Mouse (Mus musculus): ENCODE data around the gene Stat5a. TPM values are rescaled to one million over a fixed set of nuclear protein-coding genes. Genes with fewer than 3 reads are reported as not detected.

Gene Stat5a
- polyA plus RNA-seq, 1 experiment from 2014 or later, result 1.6 TPM

DNA sequence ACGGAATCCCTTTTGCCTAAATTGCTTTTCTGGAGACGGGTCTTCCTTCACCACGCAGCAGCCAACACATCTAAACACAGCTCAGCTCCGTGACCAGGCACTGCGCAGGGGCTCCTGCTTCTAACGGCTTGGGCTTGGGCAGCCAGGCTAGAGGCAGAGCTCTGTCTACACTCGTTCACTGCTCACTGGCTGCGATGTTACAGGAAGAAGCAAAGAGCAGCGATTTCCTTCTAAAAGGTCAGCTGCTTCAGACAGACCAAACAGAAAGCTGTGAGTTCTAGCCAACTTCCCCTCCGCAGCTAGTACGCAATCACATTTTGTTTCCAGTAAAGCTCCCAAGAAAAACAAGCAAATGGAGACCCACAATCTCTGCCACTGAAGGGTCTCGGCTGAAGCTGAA lies 36.8 kb upstream of the Stat5a start:
- ATAC-seq (ENCODE audit: low read depth), result no peak
- H3K27me3 ChIP-seq, result no peaks in the 10 kb centered on the region
- no peaks in the 10 kb centered on the region for H3K36me3 ChIP-seq
- H3K9me3 ChIP-seq, result no peaks in the 10 kb centered on the region
- no peak overlapping the region for H3K27ac ChIP-seq (replicated peaks)
- H3K4me2 ChIP-seq, result no peak overlapping the region
- H3K4me3 ChIP-seq, result no peak overlapping the region
- no peak overlapping the region for H3K9ac ChIP-seq
- WGBS, result 72% methylated on average over 12 of the region's 12 CpGs
- H3K4me1 ChIP-seq (replicated peaks), result peaks cover 16% of the 10 kb centered on the region

- ATAC-seq (ENCODE audit: low read depth), result no peak
- H3K4me3 ChIP-seq, result no peak overlapping the region
- H3K36me3 ChIP-seq, result no peaks in the 10 kb centered on the region
- no peak overlapping the region for H3K27ac ChIP-seq (replicated peaks)
- peaks cover 18% of the 10 kb centered on the region for H3K4me1 ChIP-seq (replicated peaks)
- WGBS, result 73% methylated on average over 8 of the region's 8 CpGs
- H3K4me2 ChIP-seq, result no peak overlapping the region
- no peak overlapping the region for H3K9ac ChIP-seq
- no peaks in the 10 kb centered on the region for H3K9me3 ChIP-seq
- H3K27me3 ChIP-seq, result no peaks in the 10 kb centered on the region
Observed at GRCm38 (mm10) chr11:100823543-100824313, 35.4 kb upstream of the Stat5a start.

DNA sequence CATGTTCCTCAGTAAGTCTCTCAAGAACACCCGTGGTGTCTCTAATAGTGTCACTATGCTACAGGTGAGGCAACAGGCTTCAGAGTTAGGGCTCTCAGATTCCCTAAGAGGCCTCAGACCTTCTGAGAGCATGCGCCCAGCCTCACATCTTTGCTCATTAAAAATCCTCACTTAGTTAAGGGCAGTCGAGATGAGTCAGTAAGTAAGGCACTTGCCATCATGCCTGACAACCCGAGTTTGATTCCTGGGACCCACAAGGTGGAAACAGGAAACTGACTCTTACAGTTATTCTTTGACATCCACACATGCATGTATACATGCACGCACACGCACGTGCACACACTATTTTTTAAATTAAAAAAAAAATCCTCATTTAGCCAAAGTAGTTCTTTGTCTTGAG lies 34.7 kb upstream of the Stat5a start:
- no peak for ATAC-seq (ENCODE audit: low read depth)
- Histone ChIP-seq H3K4me3 (no peak overlapping the region), H3K4me1 (replicated peaks) (peaks cover 23% of the 10 kb centered on the region), H3K27ac (replicated peaks) (no peak overlapping the region), H3K9me3 (no peaks in the 10 kb centered on the region), H3K27me3 (no peaks in the 10 kb centered on the region), H3K9ac (no peak overlapping the region), H3K36me3 (no peaks in the 10 kb centered on the region), H3K4me2 (no peak overlapping the region)
- 87% methylated on average over 7 of the region's 7 CpGs for WGBS

- H3K9me3 ChIP-seq, result no peaks in the 10 kb centered on the region
- no peaks in the 10 kb centered on the region for H3K36me3 ChIP-seq
- H3K4me1 ChIP-seq (replicated peaks), result peaks cover 23% of the 10 kb centered on the region
- no peaks in the 10 kb centered on the region for H3K27me3 ChIP-seq
- ATAC-seq (ENCODE audit: low read depth), result no peak
- H3K9ac ChIP-seq, result no peak overlapping the region
- H3K4me3 ChIP-seq, result no peak overlapping the region
- 86% methylated on average over 9 of the region's 9 CpGs for WGBS
- H3K27ac ChIP-seq (replicated peaks), result no peak overlapping the region
- no peak overlapping the region for H3K4me2 ChIP-seq
Observed at GRCm38 (mm10) chr11:100825451-100825850, 33.7 kb upstream of the Stat5a start.

DNA sequence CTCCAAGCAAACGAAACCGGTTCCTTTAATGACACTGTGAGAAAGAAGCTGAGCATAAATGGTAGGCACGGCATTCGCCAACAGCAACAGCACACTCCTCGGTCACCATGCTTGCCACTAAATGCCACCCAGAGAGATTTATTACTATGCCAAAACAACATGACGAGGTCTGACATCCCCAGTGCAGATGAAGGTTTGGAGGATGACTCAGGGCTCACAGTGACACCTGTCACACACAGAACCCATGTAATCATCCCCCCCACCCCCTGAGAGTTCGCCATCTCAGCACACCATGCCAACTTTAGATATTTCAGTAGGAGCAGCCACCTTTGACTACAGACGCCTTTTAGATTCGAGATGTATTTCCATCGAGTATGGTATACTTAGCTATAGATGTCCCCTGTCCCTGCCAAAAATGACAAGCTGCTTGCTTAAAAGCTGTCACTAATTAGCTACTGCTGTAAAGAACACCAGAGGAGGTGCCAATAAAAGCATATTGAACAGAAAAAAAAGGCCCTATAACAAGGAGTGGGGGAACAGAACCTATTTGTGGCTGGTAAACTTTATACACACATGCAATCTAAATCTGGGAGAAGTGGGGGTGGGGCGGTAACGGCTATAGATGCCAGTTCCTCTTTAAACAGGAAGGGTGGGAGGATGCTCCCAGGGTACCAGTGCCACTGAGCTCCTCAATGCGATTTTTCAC lies 32.8 kb upstream of the Stat5a start:
- ATAC-seq (ENCODE audit: low read depth), result no peak

DNA sequence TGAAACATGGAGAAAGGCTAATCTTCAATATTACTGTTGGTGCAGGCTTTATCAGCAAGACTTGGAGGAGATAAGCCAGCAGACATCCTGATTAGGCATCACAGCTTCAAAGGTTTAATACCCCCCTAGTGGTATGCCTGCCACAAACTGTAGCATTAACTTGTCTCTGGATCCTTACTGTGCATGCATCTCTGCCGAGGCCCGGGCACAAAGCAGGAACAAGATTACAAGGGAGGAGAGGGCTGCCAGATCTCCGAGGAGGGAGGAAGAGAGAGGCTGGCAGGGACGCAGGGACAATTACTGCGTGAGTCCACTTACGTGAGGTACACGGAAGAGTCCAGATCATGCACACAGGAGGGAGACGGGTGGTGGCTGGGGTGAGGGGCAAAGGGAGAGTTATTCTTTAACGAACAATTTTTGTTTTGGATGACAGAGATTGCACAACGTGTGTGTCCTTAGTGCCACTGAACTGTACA lies 30.4 kb upstream of the Stat5a start:
- ATAC-seq (ENCODE audit: low read depth), result no peak
- H3K4me1 ChIP-seq (replicated peaks), result peaks cover 23% of the 10 kb centered on the region
- no peak overlapping the region for H3K4me3 ChIP-seq
- no peak overlapping the region for H3K27ac ChIP-seq (replicated peaks)
- WGBS, result 74% methylated on average over 10 of the region's 10 CpGs
- H3K9me3 ChIP-seq, result no peaks in the 10 kb centered on the region
- no peaks in the 10 kb centered on the region for H3K27me3 ChIP-seq
- H3K9ac ChIP-seq, result no peak overlapping the region
- H3K36me3 ChIP-seq, result no peaks in the 10 kb centered on the region
- no peak overlapping the region for H3K4me2 ChIP-seq

More for the DNA sequence above, 32.8 kb upstream of the Stat5a start:
- H3K4me2 ChIP-seq, result no peak overlapping the region
- no peak overlapping the region for H3K27ac ChIP-seq (replicated peaks)
- 75% methylated on average over 13 of the region's 13 CpGs for WGBS
- no peaks in the 10 kb centered on the region for H3K9me3 ChIP-seq
- H3K9ac ChIP-seq, result no peak overlapping the region
- H3K4me1 ChIP-seq (replicated peaks), result peaks cover 23% of the 10 kb centered on the region
- no peaks in the 10 kb centered on the region for H3K27me3 ChIP-seq
- H3K4me3 ChIP-seq, result no peak overlapping the region
- no peaks in the 10 kb centered on the region for H3K36me3 ChIP-seq

- no peak overlapping the region for H3K27ac ChIP-seq (replicated peaks)
- no peaks in the 10 kb centered on the region for H3K36me3 ChIP-seq
- H3K4me1 ChIP-seq (replicated peaks), result peaks cover 23% of the 10 kb centered on the region
- ATAC-seq (ENCODE audit: low read depth), result no peak
- 87% methylated on average over 12 of the region's 12 CpGs for WGBS
- no peak overlapping the region for H3K9ac ChIP-seq
- H3K4me2 ChIP-seq, result no peak overlapping the region
- H3K4me3 ChIP-seq, result no peak overlapping the region
- no peaks in the 10 kb centered on the region for H3K9me3 ChIP-seq
- H3K27me3 ChIP-seq, result no peaks in the 10 kb centered on the region
Observed at GRCm38 (mm10) chr11:100829691-100830090, 29.5 kb upstream of the Stat5a start.

GRCm38 (mm10) chr11:100831396-100831795 lies 27.8 kb upstream of the Stat5a start:
- Histone ChIP-seq H3K27ac (replicated peaks) (no peak overlapping the region), H3K9me3 (no peaks in the 10 kb centered on the region), H3K4me1 (replicated peaks) (peaks cover 17% of the 10 kb centered on the region), H3K9ac (no peak overlapping the region), H3K27me3 (no peaks in the 10 kb centered on the region), H3K4me3 (no peak overlapping the region), H3K36me3 (no peaks in the 10 kb centered on the region), H3K4me2 (no peak overlapping the region)
- WGBS, result 85% methylated on average over 10 of the region's 10 CpGs
- no peak for ATAC-seq (ENCODE audit: low read depth)

DNA sequence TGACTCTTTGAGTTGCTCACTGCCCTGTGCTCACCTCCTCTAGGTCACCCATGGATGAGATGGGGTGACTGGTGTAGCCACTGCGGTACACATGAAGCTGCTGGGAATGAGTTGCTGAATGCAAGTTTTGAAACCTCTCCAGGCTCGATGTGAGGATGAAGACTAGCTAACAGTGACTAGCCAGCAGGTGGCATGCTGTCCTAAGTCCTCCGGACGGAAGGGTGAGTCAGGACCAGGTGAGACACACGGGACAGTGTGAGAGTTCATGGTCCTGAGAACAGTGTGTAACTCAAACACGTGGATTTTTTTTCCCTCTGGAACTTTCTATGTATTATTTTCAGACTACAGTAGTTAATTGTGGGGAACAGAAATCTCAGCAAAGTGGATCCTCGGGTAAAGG lies 25.7 kb upstream of the Stat5a start:
- Histone ChIP-seq H3K27ac (replicated peaks) (no peak overlapping the region), H3K27me3 (no peaks in the 10 kb centered on the region), H3K9ac (no peak overlapping the region), H3K4me2 (no peak overlapping the region), H3K9me3 (no peaks in the 10 kb centered on the region), H3K4me3 (no peak overlapping the region), H3K4me1 (replicated peaks) (peaks cover 7% of the 10 kb centered on the region), H3K36me3 (no peaks in the 10 kb centered on the region)
- ATAC-seq (ENCODE audit: low read depth), result no peak
- WGBS, result 73% methylated on average over 7 of the region's 7 CpGs

GRCm38 (mm10) chr11:100836923-100837702 lies 22.0 kb upstream of the Stat5a start:
- H3K9ac ChIP-seq, result no peak overlapping the region
- H3K36me3 ChIP-seq, result no peaks in the 10 kb centered on the region
- H3K9me3 ChIP-seq, result no peaks in the 10 kb centered on the region
- ATAC-seq (ENCODE audit: low read depth), result no peak
- no peak overlapping the region for H3K27ac ChIP-seq (replicated peaks)
- no peak overlapping the region for H3K4me2 ChIP-seq
- no peaks in the 10 kb centered on the region for H3K27me3 ChIP-seq
- 84% methylated on average over 9 of the region's 9 CpGs for WGBS
- no peak overlapping the region for H3K4me3 ChIP-seq
- H3K4me1 ChIP-seq (replicated peaks), result 0 out of 2 replicates have a peak, but pooled peaks cover 2% of the 10 kb centered on the region

GRCm38 (mm10) chr11:100838894-100839293 lies 20.3 kb upstream of the Stat5a start:
- H3K4me2 ChIP-seq, result no peak overlapping the region
- H3K9ac ChIP-seq, result no peak overlapping the region
- H3K4me3 ChIP-seq, result no peak overlapping the region
- no peak overlapping the region for H3K27ac ChIP-seq (replicated peaks)
- no peaks in the 10 kb centered on the region for H3K9me3 ChIP-seq
- no peaks in the 10 kb centered on the region for H3K27me3 ChIP-seq
- ATAC-seq (ENCODE audit: low read depth), result no peak
- 0 out of 2 replicates have a peak, but pooled peaks cover 2% of the 10 kb centered on the region for H3K4me1 ChIP-seq (replicated peaks)
- 97% methylated on average over 9 of the region's 9 CpGs for WGBS
- no peaks in the 10 kb centered on the region for H3K36me3 ChIP-seq

DNA sequence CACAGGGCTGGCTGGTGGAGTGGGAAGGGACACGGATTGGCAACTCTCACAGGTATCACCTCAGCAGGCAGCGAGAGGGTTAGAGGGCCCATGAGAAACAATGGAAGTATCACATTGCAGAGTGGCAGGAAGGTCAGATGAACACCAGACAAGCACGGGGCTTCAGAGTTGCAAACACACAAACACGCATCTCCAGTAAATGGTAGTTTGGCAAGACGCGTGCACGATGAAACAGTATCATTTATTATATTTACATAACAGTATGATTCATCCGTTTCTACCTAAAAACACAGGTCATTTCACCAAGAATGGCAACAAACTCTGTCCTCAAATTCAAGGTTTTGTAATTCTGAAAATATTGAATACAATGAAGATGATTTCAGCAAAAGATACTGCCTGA lies 19.6 kb upstream of the Stat5a start:
- Histone ChIP-seq H3K4me2 (no peak overlapping the region), H3K9ac (no peak overlapping the region), H3K9me3 (no peaks in the 10 kb centered on the region), H3K27ac (replicated peaks) (no peak overlapping the region), H3K36me3 (no peaks in the 10 kb centered on the region), H3K4me3 (no peak overlapping the region), H3K27me3 (no peaks in the 10 kb centered on the region), H3K4me1 (replicated peaks) (0 out of 2 replicates have a peak, but pooled peaks cover 2% of the 10 kb centered on the region)
- WGBS, result 79% methylated on average over 8 of the region's 8 CpGs
- no peak for ATAC-seq (ENCODE audit: low read depth)
